ENCODE assay signal across 19 mouse cellular contexts in genomic region chr12:55462456-55462855, GRCm38 (mm10). TPM values are rescaled to one million over a fixed set of nuclear protein-coding genes. Genes with fewer than 3 reads are reported as not detected.
DNase-seq lines count a peak whose midpoint lies in the region; ATAC-seq and TF ChIP-seq lines count a peak whose summit lies in the region.
"Had no signal": no experiment of that assay in that cellular context is flagged by ENCODE, and none has a peak within 500 bp of the region (broad histone marks: within the 10 kb centered on the region; RNA-seq: fewer than 3 reads in every experiment).

No protein-coding gene starts in this region.

- H3K4me2 ChIP-seq in forebrain, embryonic 12.5 days, result no peak overlapping the region
- H3K4me2 ChIP-seq in forebrain, embryonic 15.5 days (replicated peaks), result no peak overlapping the region
- H3K4me2 ChIP-seq in lung, embryonic 14.5 days, result no peak overlapping the region
- H3K4me2 ChIP-seq in embryonic facial prominence, embryonic 14.5 days (ENCODE audit: low read depth, low read length), result no peak overlapping the region
- no peak overlapping the region for H3K4me2 ChIP-seq in limb, embryonic 15.5 days
- H3K4me2 ChIP-seq: heart, embryonic 13.5 days; neural tube, embryonic 15.5 days had no signal

- WGBS in forebrain, embryonic 12.5 days, result 83% methylated on average over 6 of the region's 6 CpGs
- 83% methylated on average over 6 of the region's 6 CpGs for whole genome bisulfite sequencing in forebrain, embryonic 15.5 days
- 42% methylated on average over 6 of the region's 6 CpGs for WGBS in lung, embryonic 14.5 days
- 55% methylated on average over 6 of the region's 6 CpGs for WGBS in lung, adult 2 months
- 55% methylated on average over 6 of the region's 6 CpGs for WGBS in embryonic facial prominence, embryonic 14.5 days
- WGBS in limb, embryonic 15.5 days, result 46% methylated on average over 6 of the region's 6 CpGs

- H3K9me3 ChIP-seq in forebrain, embryonic 12.5 days, result no peaks in the 10 kb centered on the region
- H3K9me3 ChIP-seq in forebrain, embryonic 15.5 days, result no peaks in the 10 kb centered on the region
- no peaks in the 10 kb centered on the region for H3K9me3 ChIP-seq in lung, embryonic 14.5 days (ENCODE audit: low read depth, low read length)
- H3K9me3 ChIP-seq in embryonic facial prominence, embryonic 14.5 days (ENCODE audit: control insufficient read depth, low read length), result no peaks in the 10 kb centered on the region
- no peaks in the 10 kb centered on the region for H3K9me3 ChIP-seq in limb, embryonic 15.5 days
- H3K9me3 ChIP-seq: heart, embryonic 13.5 days; midbrain, embryonic 10.5 days; neural tube, embryonic 15.5 days had no signal

- no peaks in the 10 kb centered on the region for H3K36me3 ChIP-seq in forebrain, embryonic 12.5 days (replicated peaks)
- no peaks in the 10 kb centered on the region for H3K36me3 ChIP-seq in forebrain, embryonic 15.5 days
- H3K36me3 ChIP-seq in lung, embryonic 14.5 days (ENCODE audit: insufficient read depth), result no peaks in the 10 kb centered on the region
- H3K36me3 ChIP-seq in embryonic facial prominence, embryonic 14.5 days (ENCODE audit: control insufficient read depth, insufficient read depth, low read length), result no peaks in the 10 kb centered on the region
- H3K36me3 ChIP-seq in limb, embryonic 15.5 days, result no peaks in the 10 kb centered on the region
- H3K36me3 ChIP-seq: heart, embryonic 13.5 days; midbrain, embryonic 10.5 days; neural tube, embryonic 15.5 days had no signal

- TF ChIP-seq POLR2A in lung, adult 2 months (IDR thresholded peaks at IDR 0.05; ENCODE audit: borderline replicate concordance, extremely low read depth, low read depth, low read length), result no peak

- 0 out of 2 replicates have a peak overlapping the region, but pooled peaks have one; percentile 42 for H3K27ac ChIP-seq in forebrain, embryonic 12.5 days
- H3K27ac ChIP-seq in forebrain, embryonic 15.5 days (replicated peaks), result no peak overlapping the region
- H3K27ac ChIP-seq in lung, embryonic 14.5 days (ENCODE audit: low read depth), result peak overlapping the region; percentile 75
- H3K27ac ChIP-seq in embryonic facial prominence, embryonic 14.5 days (replicated peaks; ENCODE audit: low read depth, low read length), result peak overlapping the region; percentile 85
- H3K27ac ChIP-seq in limb, embryonic 15.5 days, result peak overlapping the region; percentile 83
- H3K27ac ChIP-seq: heart, embryonic 13.5 days; midbrain, embryonic 10.5 days had no signal

- no peaks in the 10 kb centered on the region for H3K27me3 ChIP-seq in forebrain, embryonic 12.5 days
- no peaks in the 10 kb centered on the region for H3K27me3 ChIP-seq in forebrain, embryonic 15.5 days
- no peaks in the 10 kb centered on the region for H3K27me3 ChIP-seq in lung, embryonic 14.5 days (ENCODE audit: insufficient read depth, low read length)
- H3K27me3 ChIP-seq in embryonic facial prominence, embryonic 14.5 days (replicated peaks; ENCODE audit: control insufficient read depth, insufficient read depth, low read length), result no peaks in the 10 kb centered on the region
- no peaks in the 10 kb centered on the region for H3K27me3 ChIP-seq in limb, embryonic 15.5 days
- H3K27me3 ChIP-seq: heart, embryonic 13.5 days; neural tube, embryonic 15.5 days; Patski had no signal

- H3K9ac ChIP-seq in forebrain, embryonic 12.5 days, result no peak overlapping the region
- no peak overlapping the region for H3K9ac ChIP-seq in forebrain, embryonic 15.5 days (replicated peaks)
- no peak overlapping the region for H3K9ac ChIP-seq in lung, embryonic 14.5 days
- no peak overlapping the region for H3K9ac ChIP-seq in embryonic facial prominence, embryonic 14.5 days (ENCODE audit: low read depth, low read length)
- H3K9ac ChIP-seq in limb, embryonic 15.5 days, result no peak overlapping the region
- H3K9ac ChIP-seq: forebrain, postnatal 0 days; heart, embryonic 13.5 days; liver, postnatal 0 days; neural tube, embryonic 15.5 days had no signal

- TF ChIP-seq CTCF in lung, embryonic 14.5 days (IDR thresholded peaks at IDR 0.05; ENCODE audit: low read depth), result no peak
- no peak for TF ChIP-seq CTCF in lung, adult 2 months (IDR thresholded peaks at IDR 0.05; ENCODE audit: insufficient read depth, low read length)

- H3K4me3 ChIP-seq in forebrain, embryonic 12.5 days (replicated peaks), result no peak overlapping the region
- H3K4me3 ChIP-seq in forebrain, embryonic 15.5 days, result no peak overlapping the region
- H3K4me3 ChIP-seq in lung, embryonic 14.5 days (ENCODE audit: low read depth, low read length), result no peak overlapping the region
- no peak overlapping the region for H3K4me3 ChIP-seq in lung, adult 2 months (replicated peaks; ENCODE audit: extremely low read depth, low read depth, low read length)
- no peak overlapping the region for H3K4me3 ChIP-seq in embryonic facial prominence, embryonic 14.5 days (ENCODE audit: low read depth, low read length)
- no peak overlapping the region for H3K4me3 ChIP-seq in limb, embryonic 15.5 days
- H3K4me3 ChIP-seq: erythroblast, embryonic 14.5 days; heart, embryonic 13.5 days; midbrain, embryonic 10.5 days; neural tube, embryonic 15.5 days had no signal

- ATAC-seq in forebrain, embryonic 12.5 days (ENCODE audit: low FRiP score), result no peak
- no peak for ATAC-seq in forebrain, embryonic 15.5 days (replicated peaks)
- no peak for ATAC-seq in lung, embryonic 14.5 days (ENCODE audit: insufficient read depth)
- ATAC-seq in embryonic facial prominence, embryonic 14.5 days (ENCODE audit: low read depth), result no peak
- ATAC-seq in limb, embryonic 15.5 days (ENCODE audit: insufficient number of reproducible peaks, low FRiP score, low TSS enrichment, low read depth), result no peak
- ATAC-seq: forebrain, postnatal 0 days; liver, postnatal 0 days; Patski had no signal

- DNase-seq in lung, embryonic 14.5 days, result peak; percentile 57
- no peak for DNase-seq in lung, adult 2 months
- no peak for DNase-seq in embryonic facial prominence, embryonic 14.5 days (ENCODE audit: low spot score)
- no peak for DNase-seq in embryo, embryonic 9.5 days (ENCODE audit: extremely low spot score)
- DNase-seq in thymus, postnatal 25 days, result no peak
- DNase-seq: forebrain, postnatal 0 days; gastrocnemius, postnatal 36 days; kidney, postnatal 4 days; layer of hippocampus, postnatal 36 days; left cerebral cortex, postnatal 4 days; liver, postnatal 0 days had no signal

- peaks cover 39% of the 10 kb centered on the region for H3K4me1 ChIP-seq in forebrain, embryonic 12.5 days
- H3K4me1 ChIP-seq in forebrain, embryonic 15.5 days, result peaks cover 30% of the 10 kb centered on the region
- peaks cover 46% of the 10 kb centered on the region for H3K4me1 ChIP-seq in lung, embryonic 14.5 days (ENCODE audit: insufficient read depth)
- peaks cover 34% of the 10 kb centered on the region for H3K4me1 ChIP-seq in lung, adult 2 months (ENCODE audit: control insufficient read depth, insufficient read depth, low read length)
- H3K4me1 ChIP-seq in embryonic facial prominence, embryonic 14.5 days (ENCODE audit: control insufficient read depth, insufficient read depth, low read length), result peaks cover 61% of the 10 kb centered on the region
- peaks cover 68% of the 10 kb centered on the region for H3K4me1 ChIP-seq in limb, embryonic 15.5 days

RNA-seq across cellular contexts. Expression of gene Nfkbia, which starts 30.0 kb away (rescaled TPM):
- polyA plus RNA-seq in forebrain, embryonic 12.5 days (2016; fragmentation: Nextera tagmentation; extraction: Ambion mirVana), result 36.4 and 39.6 TPM in 2 replicates
- polyA plus RNA-seq in forebrain, embryonic 15.5 days (2015; fragmentation: Nextera tagmentation; extraction: Ambion mirVana), result 56.2 and 59.4 TPM in 2 replicates
- polyA plus RNA-seq in lung, embryonic 14.5 days (2014; fragmentation: Nextera tagmentation; extraction: Ambion mirVana), result 81.0 and 93.6 TPM in 2 replicates
- 282 and 367 TPM in 2 replicates for polyA plus RNA-seq in lung, adult 2 months (2012; rRNA removed)
- polyA plus RNA-seq in embryonic facial prominence, embryonic 14.5 days (2014; fragmentation: Nextera tagmentation; extraction: Ambion mirVana), result 101 and 102 TPM in 2 replicates
- polyA plus RNA-seq in limb, embryonic 15.5 days (2015; fragmentation: Nextera tagmentation; extraction: Ambion mirVana), result 139 and 155 TPM in 2 replicates
